Mouse (Mus musculus): ENCODE measurements around the gene Pdxdc1.
"Not testable (repeated sequence)": the region's sequence is repeated elsewhere in the genome, so short reads cannot be mapped to it uniquely, and the experiment has no call there.

Gene Pdxdc1

DNA sequence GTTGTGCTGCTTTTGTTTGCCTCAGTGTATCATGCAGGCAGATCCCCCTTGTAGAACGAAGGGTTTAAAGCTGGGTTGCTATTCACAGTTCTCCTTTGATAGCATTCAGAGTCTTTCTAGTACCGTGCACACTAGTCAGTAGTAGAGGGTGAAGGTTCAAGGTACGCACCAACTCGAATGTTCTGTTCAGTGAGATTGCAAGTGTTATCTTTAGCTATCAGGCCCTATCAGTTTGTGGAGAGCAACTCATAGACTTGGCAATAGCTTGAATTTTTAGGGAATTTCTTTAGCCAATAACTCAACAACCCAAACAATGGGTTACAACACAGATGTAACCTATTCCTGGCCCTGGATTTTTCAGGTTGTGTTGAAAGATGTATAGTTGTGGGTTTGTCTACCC lies 101.7 kb downstream of the Pdxdc1 start:
- no peak overlapping the region for H3K4me3 ChIP-seq (replicated peaks; ENCODE audit: low read length)
- TF ChIP-seq NANOG (IDR thresholded peaks at IDR 0.05; ENCODE audit: borderline replicate concordance, low read length), result no peak
- H3K4me1 ChIP-seq (replicated peaks; ENCODE audit: low read depth, low read length), result peaks cover 78% of the 10 kb centered on the region
- H3K9me3 ChIP-seq (ENCODE audit: low read length), result no peaks in the 10 kb centered on the region
- H3K27me3 ChIP-seq (ENCODE audit: insufficient read depth, low read length), result no peaks in the 10 kb centered on the region
- peaks cover 95% of the 10 kb centered on the region for H3K36me3 ChIP-seq (ENCODE audit: insufficient read depth, low read length)

DNA sequence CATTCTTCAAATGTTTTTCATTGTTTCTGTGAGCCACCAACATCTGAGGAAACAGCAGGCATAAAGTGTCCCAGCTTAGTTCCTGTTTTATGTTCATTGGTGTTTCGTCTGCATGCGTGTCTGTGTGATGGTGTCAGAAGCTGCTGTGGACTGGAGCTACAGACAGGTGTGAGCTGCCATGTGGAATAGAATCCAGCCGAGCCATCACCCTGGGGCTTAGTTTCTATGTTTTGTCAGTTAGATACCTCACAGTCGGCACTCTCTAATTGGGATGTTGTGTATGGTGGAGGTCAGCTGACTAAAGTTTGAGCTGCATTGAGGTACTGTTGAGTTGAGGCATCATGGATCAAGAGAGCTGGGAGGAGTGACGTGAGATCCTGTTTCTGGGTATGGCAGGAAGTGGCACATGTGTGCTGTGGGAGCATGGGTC lies 106.2 kb downstream of the Pdxdc1 start:
- TF ChIP-seq POU5F1 (IDR thresholded peaks at IDR 0.05; ENCODE audit: borderline replicate concordance, low read length) (no peak), NANOG (IDR thresholded peaks at IDR 0.05; ENCODE audit: borderline replicate concordance, low read length) (no peak), CTCF (conservative IDR thresholded peaks at IDR 0.05; ENCODE audit: low read length) (no peak)
- no peak overlapping the region for H3K4me3 ChIP-seq (replicated peaks; ENCODE audit: low read length)

DNA sequence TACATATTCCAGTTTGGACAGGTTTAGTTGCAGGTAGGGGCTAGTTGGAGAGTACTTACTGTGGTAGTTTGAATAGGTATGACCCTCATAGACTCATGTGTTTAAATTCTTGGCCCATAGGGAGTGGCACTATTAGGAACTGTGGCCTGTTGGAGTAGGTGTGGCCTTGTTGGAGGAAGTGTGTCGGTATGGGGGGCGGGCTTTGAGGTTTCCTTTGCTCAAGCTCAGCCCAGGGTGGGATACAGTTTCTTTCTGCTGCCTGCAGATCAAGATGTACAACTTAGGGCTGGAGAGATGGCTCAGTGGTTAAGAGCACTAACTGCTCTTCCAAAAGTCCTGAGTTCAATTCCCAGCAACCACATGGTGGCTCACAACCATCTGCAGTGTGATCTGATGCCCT lies 109.5 kb downstream of the Pdxdc1 start:
- H3K9me3 ChIP-seq (ENCODE audit: low read length); H3K27me3 ChIP-seq (ENCODE audit: insufficient read depth, low read length); H3K4me3 ChIP-seq (replicated peaks; ENCODE audit: low read length): not testable (repeated sequence)
- Histone ChIP-seq H3K4me1 (replicated peaks; ENCODE audit: low read depth, low read length) (peaks cover 77% of the 10 kb centered on the region), H3K36me3 (ENCODE audit: insufficient read depth, low read length) (peaks cover 98% of the 10 kb centered on the region)

More for the DNA sequence above, 106.2 kb downstream of the Pdxdc1 start:
- no peaks in the 10 kb centered on the region for H3K27me3 ChIP-seq (ENCODE audit: insufficient read depth, low read length)
- peaks cover 98% of the 10 kb centered on the region for H3K36me3 ChIP-seq (ENCODE audit: insufficient read depth, low read length)
- no peaks in the 10 kb centered on the region for H3K9me3 ChIP-seq (ENCODE audit: low read length)
- H3K4me1 ChIP-seq (replicated peaks; ENCODE audit: low read depth, low read length), result peaks cover 73% of the 10 kb centered on the region

DNA sequence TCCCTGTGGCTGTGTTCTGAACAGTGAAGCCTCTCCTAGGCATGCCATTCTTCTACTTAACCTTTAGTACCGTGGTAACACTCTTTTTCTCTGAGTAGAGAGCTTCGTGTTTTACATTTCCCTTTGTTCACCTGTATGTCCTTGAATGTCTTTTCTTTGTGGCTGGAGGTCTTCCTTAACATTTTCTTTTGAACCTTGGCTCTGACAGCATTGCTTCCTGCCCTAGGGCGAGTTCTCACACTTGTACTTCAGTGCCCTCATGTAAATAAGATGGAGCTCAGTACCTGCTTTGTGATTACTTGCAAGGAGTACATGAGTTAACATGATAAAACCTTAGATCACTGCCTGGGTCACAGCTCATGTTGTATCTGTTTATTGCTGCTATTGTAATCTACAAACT lies 117.0 kb downstream of the Pdxdc1 start:
- H3K36me3 ChIP-seq (ENCODE audit: insufficient read depth, low read length), result peaks cover 93% of the 10 kb centered on the region
- TF ChIP-seq CTCF (conservative IDR thresholded peaks at IDR 0.05; ENCODE audit: low read length) (no peak), NANOG (IDR thresholded peaks at IDR 0.05; ENCODE audit: borderline replicate concordance, low read length) (peak; percentile 97)

More for the DNA sequence above, 117.0 kb downstream of the Pdxdc1 start:
- H3K4me3 ChIP-seq (replicated peaks; ENCODE audit: low read length), result peak overlapping the region; percentile 35; the same call in 1 of the 2 replicates
- H3K4me1 ChIP-seq (replicated peaks; ENCODE audit: low read depth, low read length), result peaks cover 84% of the 10 kb centered on the region
- no peaks in the 10 kb centered on the region for H3K27me3 ChIP-seq (ENCODE audit: insufficient read depth, low read length)
- H3K9me3 ChIP-seq (ENCODE audit: low read length), result 0 out of 2 replicates have a peak, but pooled peaks cover 3% of the 10 kb centered on the region

All from E14TG2a.4 (cell line).